16 mouse cellular contexts compared by ENCODE assay signal in the genomic region with DNA sequence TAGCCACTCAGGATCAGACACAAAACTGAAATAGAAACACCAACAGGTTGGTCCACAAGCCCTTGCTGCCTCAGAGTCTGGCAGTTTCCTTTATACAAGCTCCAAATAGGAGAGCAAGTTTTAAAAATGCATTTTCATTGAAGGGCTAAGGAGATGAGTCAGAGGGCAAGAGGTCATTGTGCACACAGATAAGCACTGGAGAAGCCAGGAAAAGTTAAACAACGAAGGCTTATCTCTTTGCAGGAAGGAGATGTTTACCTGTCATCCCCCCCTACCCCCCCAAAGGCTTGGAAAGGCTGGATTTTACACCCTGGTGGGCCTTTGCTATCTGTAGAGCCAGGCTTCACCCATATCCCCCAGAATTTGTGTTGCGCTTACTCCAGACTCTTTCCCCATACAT. TPM values are rescaled to one million over a fixed set of nuclear protein-coding genes. Genes with fewer than 3 reads are reported as not detected.
DNase-seq lines count a peak whose midpoint lies in the region; ATAC-seq lines count a peak whose summit lies in the region.
"Had no signal": no experiment of that assay in that cellular context is flagged by ENCODE, and none has a peak within 500 bp of the region (broad histone marks: within the 10 kb centered on the region; RNA-seq: fewer than 3 reads in every experiment).

No protein-coding gene starts in this region.

- peak; percentile 14; the same call in 1 of the 2 replicates for ATAC-seq in liver, embryonic 11.5 days (replicated peaks; ENCODE audit: low FRiP score)
- ATAC-seq in intestine, embryonic 16.5 days = peak; percentile 63
- ATAC-seq in hindbrain, embryonic 12.5 days (ENCODE audit: low FRiP score) = no peak

- H3K4me1 ChIP-seq in liver, embryonic 11.5 days (replicated peaks; ENCODE audit: control insufficient read depth, insufficient read depth, low read length) = peaks cover 9% of the 10 kb centered on the region
- H3K4me1 ChIP-seq in intestine, embryonic 16.5 days (ENCODE audit: control insufficient read depth, insufficient read depth, low read length) = peaks cover 24% of the 10 kb centered on the region
- peaks cover 11% of the 10 kb centered on the region for H3K4me1 ChIP-seq in hindbrain, embryonic 12.5 days

- H3K36me3 ChIP-seq in liver, embryonic 11.5 days (ENCODE audit: control insufficient read depth, insufficient read depth, low read length) = no peaks in the 10 kb centered on the region
- H3K36me3 ChIP-seq in intestine, embryonic 16.5 days (ENCODE audit: control insufficient read depth, insufficient read depth, low read length) = no peaks in the 10 kb centered on the region
- no peaks in the 10 kb centered on the region for H3K36me3 ChIP-seq in hindbrain, embryonic 12.5 days
- H3K36me3 ChIP-seq: heart, embryonic 15.5 days had no signal

- WGBS in liver, embryonic 11.5 days = 30% methylated on average over 2 of the region's 2 CpGs
- 45% methylated on average over 2 of the region's 2 CpGs for WGBS in intestine, embryonic 16.5 days
- 68% methylated on average over 2 of the region's 2 CpGs for WGBS in hindbrain, embryonic 12.5 days

- no peak overlapping the region for H3K4me3 ChIP-seq in liver, embryonic 11.5 days (ENCODE audit: low read depth, low read length)
- no peak overlapping the region for H3K4me3 ChIP-seq in intestine, embryonic 16.5 days (ENCODE audit: low read length)
- no peak overlapping the region for H3K4me3 ChIP-seq in hindbrain, embryonic 12.5 days
- H3K4me3 ChIP-seq: gastrocnemius, adult 2 months; heart, embryonic 15.5 days had no signal

- H3K9ac ChIP-seq in liver, embryonic 11.5 days (ENCODE audit: low read depth, low read length) = no peak overlapping the region
- H3K9ac ChIP-seq in intestine, embryonic 16.5 days (ENCODE audit: low read depth, low read length) = no peak overlapping the region
- no peak overlapping the region for H3K9ac ChIP-seq in hindbrain, embryonic 12.5 days
- H3K9ac ChIP-seq: heart, embryonic 15.5 days had no signal

- H3K27ac ChIP-seq in liver, embryonic 11.5 days (ENCODE audit: low read depth, low read length) = no peak overlapping the region
- H3K27ac ChIP-seq in intestine, embryonic 16.5 days (ENCODE audit: low read length) = peak overlapping the region; percentile 3
- H3K27ac ChIP-seq in hindbrain, embryonic 12.5 days = no peak overlapping the region
- H3K27ac ChIP-seq: gastrocnemius, adult 2 months; heart, embryonic 15.5 days; macrophage had no signal

- H3K9me3 ChIP-seq in liver, embryonic 11.5 days (ENCODE audit: control insufficient read depth, low read length) = no peaks in the 10 kb centered on the region
- H3K9me3 ChIP-seq in intestine, embryonic 16.5 days (ENCODE audit: control insufficient read depth, low read length) = no peaks in the 10 kb centered on the region
- H3K9me3 ChIP-seq in hindbrain, embryonic 12.5 days (replicated peaks) = no peaks in the 10 kb centered on the region
- H3K9me3 ChIP-seq: heart, embryonic 15.5 days had no signal

- peaks cover 15% of the 10 kb centered on the region for H3K27me3 ChIP-seq in liver, embryonic 11.5 days (replicated peaks; ENCODE audit: control insufficient read depth, insufficient read depth, low read length)
- no peaks in the 10 kb centered on the region for H3K27me3 ChIP-seq in intestine, embryonic 16.5 days (replicated peaks; ENCODE audit: control insufficient read depth, insufficient read depth, low read length)
- peaks cover under 1% of the 10 kb centered on the region; the same call in 1 of the 2 replicates for H3K27me3 ChIP-seq in hindbrain, embryonic 12.5 days
- H3K27me3 ChIP-seq: heart, embryonic 15.5 days had no signal

- no peak overlapping the region for H3K4me2 ChIP-seq in liver, embryonic 11.5 days
- no peak overlapping the region for H3K4me2 ChIP-seq in intestine, embryonic 16.5 days (ENCODE audit: low read depth, low read length)
- no peak overlapping the region for H3K4me2 ChIP-seq in hindbrain, embryonic 12.5 days (replicated peaks)
- H3K4me2 ChIP-seq: heart, embryonic 15.5 days had no signal

- no peak for DNase-seq in liver, embryonic 11.5 days (ENCODE audit: low spot score)
- DNase-seq in liver = no peak
- DNase-seq in testis, postnatal 10 days (ENCODE audit: low spot score) = peak; percentile 7
- DNase-seq in testis, postnatal 14 days (ENCODE audit: low spot score) = no peak
- no peak for DNase-seq in kidney, adult 8-10 months
- DNase-seq: cerebellum, adult 18-20 months; cerebellum, postnatal 36 days; gastrocnemius, adult 2 months; kidney, postnatal 36 days; left cerebral cortex, postnatal 4 days; midbrain, embryonic 14.5 days; thymus, adult 2 months had no signal

RNA-seq across cellular contexts. Expression of a gene that starts 5.2 kb away (rescaled TPM):
- 12.1 and 15.4 TPM in 2 replicates for polyA plus RNA-seq in liver, embryonic 11.5 days (2014; fragmentation: Nextera tagmentation; extraction: Ambion mirVana)
- 244 TPM in 2 replicates for polyA plus RNA-seq in intestine, embryonic 16.5 days (2015; fragmentation: Nextera tagmentation; extraction: Ambion mirVana)
- 2.6 and 3.3 TPM in 2 replicates for polyA plus RNA-seq in hindbrain, embryonic 12.5 days (2016; fragmentation: Nextera tagmentation; extraction: Ambion mirVana)
- polyA plus RNA-seq: macrophage had no signal

RNA-seq across cellular contexts. Expression of a gene that starts 38.9 kb away (rescaled TPM):
- 29.7 and 33.1 TPM in 2 replicates for polyA plus RNA-seq in liver, embryonic 11.5 days (2014; fragmentation: Nextera tagmentation; extraction: Ambion mirVana)
- 21.7 and 23.2 TPM in 2 replicates for polyA plus RNA-seq in intestine, embryonic 16.5 days (2015; fragmentation: Nextera tagmentation; extraction: Ambion mirVana)
- polyA plus RNA-seq in hindbrain, embryonic 12.5 days (2016; fragmentation: Nextera tagmentation; extraction: Ambion mirVana) = 32.3 and 32.9 TPM in 2 replicates

RNA-seq across cellular contexts. Expression of a gene that starts 39.0 kb away (rescaled TPM):
- polyA plus RNA-seq in liver, embryonic 11.5 days (2014; fragmentation: Nextera tagmentation; extraction: Ambion mirVana) = 234 and 253 TPM in 2 replicates
- 143 and 157 TPM in 2 replicates for polyA plus RNA-seq in intestine, embryonic 16.5 days (2015; fragmentation: Nextera tagmentation; extraction: Ambion mirVana)
- 359 and 362 TPM in 2 replicates for polyA plus RNA-seq in hindbrain, embryonic 12.5 days (2016; fragmentation: Nextera tagmentation; extraction: Ambion mirVana)

Comparison
In these comparisons a context has a peak if more than half of its experiments do, and no peak if none do; other contexts are left out.
1. RNA of a gene that starts 5.2 kb away (polyA plus RNA-seq): 244 TPM in intestine, embryonic 16.5 days; 12.1 to 15.4 TPM in liver, embryonic 11.5 days and 2.6 to 3.3 TPM in hindbrain, embryonic 12.5 days; every median in the first group is over 10 times any median in the second.